14 mouse cellular contexts compared by ENCODE assay signal in the genomic region with DNA sequence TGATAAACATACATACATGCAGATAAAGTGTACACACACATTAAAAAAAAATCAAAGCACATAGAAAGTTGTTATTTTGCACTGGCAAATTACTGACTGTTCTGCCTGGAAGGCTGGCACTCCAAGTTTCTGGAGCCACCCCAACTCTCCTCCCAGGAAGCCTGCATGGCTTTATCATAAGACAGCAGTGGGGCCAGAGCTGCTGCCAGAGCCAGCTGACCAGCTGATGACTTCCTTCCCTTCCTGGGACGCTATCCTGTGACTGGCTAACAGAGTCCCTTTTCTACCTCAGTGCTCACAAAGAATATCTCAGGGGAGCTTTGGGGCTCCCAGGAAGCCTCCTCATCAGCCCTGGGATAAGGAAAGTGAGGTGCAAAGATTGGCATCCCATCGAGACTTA. TPM values are rescaled to one million over a fixed set of nuclear protein-coding genes. Genes with fewer than 3 reads are reported as not detected.
DNase-seq lines count a peak whose midpoint lies in the region; ATAC-seq and TF ChIP-seq lines count a peak whose summit lies in the region.
"Had no signal": no experiment of that assay in that cellular context is flagged by ENCODE, and none has a peak within 500 bp of the region (broad histone marks: within the 10 kb centered on the region; RNA-seq: fewer than 3 reads in every experiment).

No protein-coding gene starts in this region.

- no peak overlapping the region for H3K9ac ChIP-seq in heart, adult 2 months (ENCODE audit: low read depth, low read length)
- H3K9ac ChIP-seq in heart, embryonic 12.5 days: no peak overlapping the region
- H3K9ac ChIP-seq in limb, embryonic 11.5 days (ENCODE audit: low read length): no peak overlapping the region
- H3K9ac ChIP-seq: hindbrain, embryonic 14.5 days; liver, embryonic 13.5 days had no signal

- TF ChIP-seq POLR2A in heart, adult 2 months (IDR thresholded peaks at IDR 0.05; ENCODE audit: insufficient read depth, low read depth, low read length): no peak

- peak; percentile 23 to 35 for DNase-seq in heart, adult 2 months
- DNase-seq in 416B (ENCODE audit: low read depth): peak; percentile 46
- peak; percentile 24 for DNase-seq in limb, embryonic 11.5 days (ENCODE audit: low spot score)
- no peak for DNase-seq in left cerebral cortex, postnatal 14 days (ENCODE audit: low spot score in 2 of 2)
- DNase-seq: cerebellum, adult 2 months; gastrocnemius, postnatal 36 days; kidney, adult 2 months; liver, embryonic 13.5 days had no signal

- ATAC-seq in heart, embryonic 12.5 days (ENCODE audit: insufficient number of reproducible peaks, low FRiP score): no peak
- peak; percentile 68 for ATAC-seq in common myeloid progenitor, adult 5-6 weeks (replicated peaks; ENCODE audit: low read depth, poor library complexity, severe bottlenecking)
- no peak for ATAC-seq in limb, embryonic 11.5 days (ENCODE audit: insufficient number of reproducible peaks, low FRiP score, low TSS enrichment, low read depth)
- no peak for ATAC-seq in megakaryocyte-erythroid progenitor cell, adult 5-6 weeks (replicated peaks; ENCODE audit: low FRiP score, low TSS enrichment, poor library complexity, severe bottlenecking)

- TF ChIP-seq EP300 in heart, adult 2 months (IDR thresholded peaks at IDR 0.05; ENCODE audit: insufficient read depth, low read depth, low read length): no peak

- no peak overlapping the region for H3K4me2 ChIP-seq in heart, embryonic 12.5 days
- no peak overlapping the region; the same call in 1 of the 2 replicates for H3K4me2 ChIP-seq in limb, embryonic 11.5 days (ENCODE audit: low read depth, severe bottlenecking)
- H3K4me2 ChIP-seq: hindbrain, embryonic 14.5 days; liver, embryonic 13.5 days had no signal

- no peak for TF ChIP-seq CTCF in heart, adult 2 months (IDR thresholded peaks at IDR 0.05)

- H3K27me3 ChIP-seq in heart, adult 2 months (ENCODE audit: control insufficient read depth, insufficient read depth, low read length): no peaks in the 10 kb centered on the region
- H3K27me3 ChIP-seq in heart, embryonic 12.5 days (replicated peaks): no peaks in the 10 kb centered on the region
- no peaks in the 10 kb centered on the region for H3K27me3 ChIP-seq in limb, embryonic 11.5 days (ENCODE audit: control insufficient read depth, insufficient read depth, low read length)
- H3K27me3 ChIP-seq: liver, embryonic 13.5 days had no signal

- 18% methylated on average over 2 of the region's 2 CpGs for WGBS in heart, adult 2 months
- WGBS in heart, embryonic 12.5 days: 36% methylated on average over 2 of the region's 2 CpGs
- WGBS in limb, embryonic 11.5 days: 17% methylated on average over 2 of the region's 2 CpGs

- H3K36me3 ChIP-seq in heart, adult 2 months (ENCODE audit: control insufficient read depth, insufficient read depth, low read length): no peaks in the 10 kb centered on the region
- no peaks in the 10 kb centered on the region for H3K36me3 ChIP-seq in heart, embryonic 12.5 days
- no peaks in the 10 kb centered on the region for H3K36me3 ChIP-seq in limb, embryonic 11.5 days (ENCODE audit: control insufficient read depth, insufficient read depth, low read length)
- H3K36me3 ChIP-seq: embryonic facial prominence, embryonic 10.5 days; liver, embryonic 13.5 days; midbrain, embryonic 10.5 days had no signal

- H3K79me2 ChIP-seq in heart, adult 2 months (replicated peaks; ENCODE audit: control insufficient read depth, insufficient read depth, low read length): no peaks in the 10 kb centered on the region

- no peaks in the 10 kb centered on the region for H3K9me3 ChIP-seq in heart, embryonic 12.5 days (replicated peaks)
- no peaks in the 10 kb centered on the region for H3K9me3 ChIP-seq in limb, embryonic 11.5 days (ENCODE audit: control insufficient read depth, low read length)
- H3K9me3 ChIP-seq: embryonic facial prominence, embryonic 10.5 days; liver, embryonic 13.5 days; midbrain, embryonic 10.5 days had no signal

- intact Hi-C loops in heart, adult 2 months (cut with DNase I): no loop called here
- intact Hi-C loops in left cerebral cortex, postnatal 14 days (cut with DNase I): no loop called here

- no peaks in the 10 kb centered on the region for H3K4me1 ChIP-seq in heart, adult 2 months (ENCODE audit: control insufficient read depth, insufficient read depth, low read length)
- H3K4me1 ChIP-seq in heart, embryonic 12.5 days (replicated peaks): peaks cover 14% of the 10 kb centered on the region
- H3K4me1 ChIP-seq in limb, embryonic 11.5 days (ENCODE audit: control insufficient read depth, insufficient read depth, low read length): peaks cover 9% of the 10 kb centered on the region
- H3K4me1 ChIP-seq: liver, embryonic 13.5 days had no signal

- H3K4me3 ChIP-seq in heart, adult 2 months: no peak overlapping the region
- no peak overlapping the region for H3K4me3 ChIP-seq in heart, embryonic 12.5 days
- no peak overlapping the region for H3K4me3 ChIP-seq in limb, embryonic 11.5 days (ENCODE audit: low read depth, low read length)
- H3K4me3 ChIP-seq: embryonic facial prominence, embryonic 10.5 days; liver, embryonic 13.5 days; midbrain, embryonic 10.5 days had no signal

- H3K27ac ChIP-seq in heart, adult 2 months: no peak overlapping the region
- no peak overlapping the region for H3K27ac ChIP-seq in heart, embryonic 12.5 days (ENCODE audit: poor library complexity, severe bottlenecking)
- 0 out of 2 replicates have a peak overlapping the region, but pooled peaks have one; percentile 21 for H3K27ac ChIP-seq in limb, embryonic 11.5 days (replicated peaks; ENCODE audit: low read depth, low read length)
- H3K27ac ChIP-seq: embryonic facial prominence, embryonic 10.5 days; hindbrain, embryonic 14.5 days; liver, embryonic 13.5 days; midbrain, embryonic 10.5 days had no signal

RNA-seq across cellular contexts. Expression of a gene that starts 9.5 kb away (rescaled TPM):
- total RNA-seq in heart, adult 2 months (2021): 1 to 10 TPM; 1.0 to 2.3 TPM
- polyA plus RNA-seq in heart, adult 2 months (2012; rRNA removed): 0.88 and 1.2 TPM in 2 replicates
- polyA plus RNA-seq in heart, embryonic 12.5 days (2016; fragmentation: Nextera tagmentation; extraction: Ambion mirVana): 1.3 and 1.5 TPM in 2 replicates
- 11.8 and 16.7 TPM in 2 replicates for total RNA-seq in common myeloid progenitor, adult 5-6 weeks (2017)
- 1.5 and 2.1 TPM in 2 replicates for polyA plus RNA-seq in limb, embryonic 11.5 days (2014; fragmentation: Nextera tagmentation; extraction: Ambion mirVana)
- not detected in 2 replicates for total RNA-seq in megakaryocyte-erythroid progenitor cell, adult 5-6 weeks (2014; fragmentation: Nextera tagmentation)
- 0.47 TPM in 1 of 2 replicates, not detected in the other for total RNA-seq in megakaryocyte-erythroid progenitor cell, adult 5-6 weeks (2017)
- total RNA-seq in left cerebral cortex, postnatal 14 days (2021): 1 to 10 TPM; 2.7 to 2.8 TPM

RNA-seq across cellular contexts. Expression of a gene that starts 35.1 kb away (rescaled TPM):
- 100 to 1,000 TPM in 1 of 2 experiments, 10 to 100 TPM in 1; 95.9 to 109 TPM for total RNA-seq in heart, adult 2 months (2021)
- polyA plus RNA-seq in heart, adult 2 months (2012; rRNA removed): 106 and 161 TPM in 2 replicates
- polyA plus RNA-seq in heart, embryonic 12.5 days (2016; fragmentation: Nextera tagmentation; extraction: Ambion mirVana): 71.5 and 75.7 TPM in 2 replicates
- 33.9 and 37.5 TPM in 2 replicates for total RNA-seq in common myeloid progenitor, adult 5-6 weeks (2017)
- 56.4 and 62.4 TPM in 2 replicates for polyA plus RNA-seq in limb, embryonic 11.5 days (2014; fragmentation: Nextera tagmentation; extraction: Ambion mirVana)
- 50.6 and 67.3 TPM in 2 replicates for total RNA-seq in megakaryocyte-erythroid progenitor cell, adult 5-6 weeks (2014; fragmentation: Nextera tagmentation)
- 40.1 and 56.6 TPM in 2 replicates for total RNA-seq in megakaryocyte-erythroid progenitor cell, adult 5-6 weeks (2017)
- 10 to 100 TPM; 63.3 to 64.4 TPM for total RNA-seq in left cerebral cortex, postnatal 14 days (2021)

Comparison
In these comparisons a context has a peak if more than half of its experiments do, and no peak if none do; other contexts are left out.
1. DNase-seq: peak in heart, adult 2 months (2 of 2), 416B (single experiment) and limb, embryonic 11.5 days (single experiment); none in left cerebral cortex, postnatal 14 days (0 of 2).